In the genomic region with DNA sequence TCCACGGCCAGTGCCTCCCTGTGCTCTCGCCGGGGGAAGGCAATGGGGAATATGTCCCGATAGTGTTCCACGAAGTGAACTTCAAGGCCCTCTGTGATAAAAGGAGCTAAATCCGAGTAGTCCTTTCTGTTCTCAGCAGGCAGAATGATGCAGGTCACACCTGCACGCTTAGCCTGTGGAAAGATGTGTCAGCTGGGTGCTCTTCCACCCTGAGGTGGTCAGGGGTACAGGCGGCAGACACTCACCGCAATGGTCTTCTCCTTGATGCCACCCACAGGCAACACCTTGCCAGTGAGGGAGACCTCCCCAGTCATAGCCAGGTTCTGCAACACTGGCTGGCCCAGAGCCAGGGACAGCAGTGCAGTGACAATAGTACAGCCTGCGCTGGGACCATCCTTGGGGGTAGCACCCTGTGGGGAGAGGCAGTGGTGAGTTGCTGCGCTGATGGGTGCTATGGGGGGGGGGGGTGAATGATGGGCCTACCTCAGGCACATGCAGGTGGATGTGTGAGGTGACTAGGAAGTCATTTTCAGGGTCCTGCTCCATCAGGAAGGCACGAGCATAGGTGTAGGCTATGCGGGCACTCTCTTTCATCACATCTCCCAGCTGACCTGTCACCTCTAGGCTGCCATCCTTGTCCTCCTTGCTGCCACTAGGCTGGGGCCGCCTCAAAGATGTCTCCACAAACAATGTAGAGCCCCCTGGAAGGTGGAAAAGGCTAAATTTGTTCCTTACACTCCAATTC, we compare ENCODE assay signal across 8 mouse cellular contexts. TPM values are rescaled to one million over a fixed set of nuclear protein-coding genes. Genes with fewer than 3 reads are reported as not detected.
A peak's percentile ranks its signal among the peaks of the same experiment; 100 is the strongest.
DNase-seq lines count a peak whose midpoint lies in the region; ATAC-seq and TF ChIP-seq lines count a peak whose summit lies in the region.

No protein-coding gene starts in this region.

- TF ChIP-seq CTCF in lung, adult 2 months (IDR thresholded peaks at IDR 0.05; ENCODE audit: insufficient read depth, low read length) = no peak

- no peak for ATAC-seq in liver, embryonic 16.5 days (ENCODE audit: low read depth)

- H3K9me3 ChIP-seq in liver, embryonic 16.5 days (replicated peaks; ENCODE audit: control insufficient read depth, low read length) = no peaks in the 10 kb centered on the region

- no peaks in the 10 kb centered on the region for H3K27me3 ChIP-seq in liver, embryonic 16.5 days (ENCODE audit: control insufficient read depth, insufficient read depth, low read depth, low read length)

- whole genome bisulfite sequencing in lung, adult 2 months = 21% methylated on average over 14 of the region's 14 CpGs
- 21% methylated on average over 14 of the region's 14 CpGs for WGBS in liver, embryonic 16.5 days (ENCODE audit: insufficient replicate concordance)

- H3K4me2 ChIP-seq in liver, embryonic 16.5 days (ENCODE audit: low read depth, low read length) = peak overlapping the region; percentile 75

- DNase-seq in lung, adult 2 months = no peak
- DNase-seq in lung, postnatal 36 days = no peak
- peak; percentile 70 for DNase-seq in adrenal gland, postnatal 14 days
- DNase-seq in heart, postnatal 4 days = peak; percentile 43
- DNase-seq in thymus, postnatal 14 days = no peak
- DNase-seq in left cerebral cortex, postnatal 36 days (ENCODE audit: low spot score in 2 of 2) = no peak
- DNase-seq in spleen, postnatal 14 days (ENCODE audit: low spot score in 2 of 2) = no peak

- H3K9ac ChIP-seq in liver, embryonic 16.5 days (ENCODE audit: low read depth, low read length) = peak overlapping the region; percentile 75

- peaks cover 31% of the 10 kb centered on the region for H3K36me3 ChIP-seq in liver, embryonic 16.5 days (ENCODE audit: control insufficient read depth, insufficient read depth)

- peaks cover 12% of the 10 kb centered on the region for H3K4me1 ChIP-seq in lung, adult 2 months (ENCODE audit: control insufficient read depth, insufficient read depth, low read length)
- H3K4me1 ChIP-seq in liver, embryonic 16.5 days (ENCODE audit: control insufficient read depth, low read depth, low read length) = peaks cover 39% of the 10 kb centered on the region

- H3K27ac ChIP-seq in liver, embryonic 16.5 days (ENCODE audit: low read length) = peak overlapping the region; percentile 2; the same call in 1 of the 2 replicates

- intact Hi-C loops in left cerebral cortex, postnatal 36 days (cut with DNase I) = loop anchor here (5.0 kb wide), 1 partner anchor 148 kb away; a partner anchor contains a TSS

- TF ChIP-seq POLR2A in lung, adult 2 months (IDR thresholded peaks at IDR 0.05; ENCODE audit: borderline replicate concordance, extremely low read depth, low read depth, low read length) = no peak

- H3K4me3 ChIP-seq in lung, adult 2 months (replicated peaks; ENCODE audit: extremely low read depth, low read depth, low read length) = peak overlapping the region; percentile 94
- peak overlapping the region; percentile 80 for H3K4me3 ChIP-seq in liver, embryonic 16.5 days (ENCODE audit: low read depth, low read length)

RNA-seq across cellular contexts. Expression of a gene that starts 1.3 kb away (rescaled TPM):
- polyA plus RNA-seq in lung, adult 2 months (2012; rRNA removed) = 1,247 and 2,140 TPM in 2 replicates
- total RNA-seq in adrenal gland, postnatal 14 days (2021) = 845 and 964 TPM in 2 replicates
- total RNA-seq in heart, postnatal 4 days (2021) = 100 to 1,000 TPM; 921 to 984 TPM
- 828 and 951 TPM in 2 replicates for polyA plus RNA-seq in liver, embryonic 16.5 days (2015; fragmentation: Nextera tagmentation; extraction: Ambion mirVana)
- 100 to 1,000 TPM; 343 to 401 TPM for total RNA-seq in left cerebral cortex, postnatal 36 days (2021)

RNA-seq across cellular contexts. Expression of a gene that starts 5.0 kb away (rescaled TPM):
- polyA plus RNA-seq in lung, adult 2 months (2012; rRNA removed) = 81.7 and 104 TPM in 2 replicates
- total RNA-seq in adrenal gland, postnatal 14 days (2021) = 450 and 452 TPM in 2 replicates
- 100 to 1,000 TPM; 295 to 325 TPM for total RNA-seq in heart, postnatal 4 days (2021)
- polyA plus RNA-seq in liver, embryonic 16.5 days (2015; fragmentation: Nextera tagmentation; extraction: Ambion mirVana) = 129 and 149 TPM in 2 replicates
- 100 to 1,000 TPM; 120 to 139 TPM for total RNA-seq in left cerebral cortex, postnatal 36 days (2021)

RNA-seq across cellular contexts. Expression of a gene that starts 12.1 kb away (rescaled TPM):
- polyA plus RNA-seq in lung, adult 2 months (2012; rRNA removed) = 48.9 and 53.9 TPM in 2 replicates
- 332 and 338 TPM in 2 replicates for total RNA-seq in adrenal gland, postnatal 14 days (2021)
- 10 to 100 TPM; 89.0 to 90.5 TPM for total RNA-seq in heart, postnatal 4 days (2021)
- polyA plus RNA-seq in liver, embryonic 16.5 days (2015; fragmentation: Nextera tagmentation; extraction: Ambion mirVana) = 35.0 and 36.3 TPM in 2 replicates
- total RNA-seq in left cerebral cortex, postnatal 36 days (2021) = 10 to 100 TPM; 62.7 to 64.1 TPM

RNA-seq across cellular contexts. Expression of a gene that starts 13.4 kb away (rescaled TPM):
- polyA plus RNA-seq in lung, adult 2 months (2012; rRNA removed) = 0.16 and 0.43 TPM in 2 replicates
- 1.8 and 2.0 TPM in 2 replicates for total RNA-seq in adrenal gland, postnatal 14 days (2021)
- total RNA-seq in heart, postnatal 4 days (2021) = under 1 TPM; 0.17 to 0.20 TPM
- 0.21 and 0.33 TPM in 2 replicates for polyA plus RNA-seq in liver, embryonic 16.5 days (2015; fragmentation: Nextera tagmentation; extraction: Ambion mirVana)
- under 1 TPM; 0.57 to 0.91 TPM for total RNA-seq in left cerebral cortex, postnatal 36 days (2021)

RNA-seq across cellular contexts. Expression of a gene that starts 29.9 kb away (rescaled TPM):
- 102 and 115 TPM in 2 replicates for polyA plus RNA-seq in lung, adult 2 months (2012; rRNA removed)
- total RNA-seq in adrenal gland, postnatal 14 days (2021) = 104 and 121 TPM in 2 replicates
- total RNA-seq in heart, postnatal 4 days (2021) = 10 to 100 TPM; 89.2 to 92.5 TPM
- 38.7 and 38.9 TPM in 2 replicates for polyA plus RNA-seq in liver, embryonic 16.5 days (2015; fragmentation: Nextera tagmentation; extraction: Ambion mirVana)
- total RNA-seq in left cerebral cortex, postnatal 36 days (2021) = 100 to 1,000 TPM; 126 to 182 TPM

Comparison
In these comparisons a context has a peak if more than half of its experiments do, and no peak if none do; other contexts are left out.
1. DNase-seq: peak in adrenal gland, postnatal 14 days (single experiment) and heart, postnatal 4 days (single experiment); none in lung, adult 2 months (single experiment), lung, postnatal 36 days (single experiment), thymus, postnatal 14 days (single experiment), left cerebral cortex, postnatal 36 days (0 of 2) and spleen, postnatal 14 days (0 of 2).